Mouse (Mus musculus) granulocyte monocyte progenitor cell, adult 5-6 weeks (primary cell): Measurements from ENCODE around the gene Cfap54. TPM values are rescaled to one million over a fixed set of nuclear protein-coding genes. Genes with fewer than 3 reads are reported as not detected.

ENCODE experiments used
- ATAC-seq: replicated peaks from 2 replicates; pipeline ENCODE4 v1.8.0; 2016; ENCODE audit warnings: mild to moderate bottlenecking, moderate TSS enrichment, inconsistent platforms; ENCODE audit not compliant: poor library complexity, severe bottlenecking
- total RNA-seq, 2 experiments: library from RNA; stranded (forward) in 1 of 2; stranded (reverse) in 1 of 2; fragments of 200-712, 200-1000 nt in 1 of 2; fragments of >200 nt in 1 of 2; fragmentation: Nextera tagmentation in 1 of 2; gene quantifications; 2 replicates each; pipeline ENCODE4 v1.2.3; 2014 to 2017

The Cfap54 gene
- total RNA-seq, 2 experiments from 2014 or later: 0.11 to 0.82 TPM

DNA sequence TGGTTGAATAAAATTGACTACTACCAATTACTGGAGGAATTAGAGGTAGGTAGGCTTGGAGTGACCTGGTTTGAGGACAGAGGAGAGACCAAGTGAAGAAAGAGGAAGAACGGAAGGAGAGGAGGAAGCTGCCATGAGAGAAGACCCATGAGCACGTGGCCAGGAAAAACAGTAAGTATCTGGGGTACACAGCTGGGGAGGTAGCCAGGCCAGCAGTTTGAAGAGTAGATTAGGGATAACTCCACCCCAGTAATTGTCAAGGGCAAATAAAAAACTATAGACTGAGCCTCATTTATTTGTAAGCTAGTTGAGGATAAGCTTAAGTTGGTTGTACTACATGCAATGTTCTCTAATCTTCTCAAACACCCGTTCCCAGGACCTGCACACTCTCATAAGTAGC lies 116.3 kb downstream of the Cfap54 start:
- no peak for ATAC-seq

GRCm38 (mm10) chr10:92950044-92950443 lies 131.4 kb downstream of the Cfap54 start:
- no peak for ATAC-seq

DNA sequence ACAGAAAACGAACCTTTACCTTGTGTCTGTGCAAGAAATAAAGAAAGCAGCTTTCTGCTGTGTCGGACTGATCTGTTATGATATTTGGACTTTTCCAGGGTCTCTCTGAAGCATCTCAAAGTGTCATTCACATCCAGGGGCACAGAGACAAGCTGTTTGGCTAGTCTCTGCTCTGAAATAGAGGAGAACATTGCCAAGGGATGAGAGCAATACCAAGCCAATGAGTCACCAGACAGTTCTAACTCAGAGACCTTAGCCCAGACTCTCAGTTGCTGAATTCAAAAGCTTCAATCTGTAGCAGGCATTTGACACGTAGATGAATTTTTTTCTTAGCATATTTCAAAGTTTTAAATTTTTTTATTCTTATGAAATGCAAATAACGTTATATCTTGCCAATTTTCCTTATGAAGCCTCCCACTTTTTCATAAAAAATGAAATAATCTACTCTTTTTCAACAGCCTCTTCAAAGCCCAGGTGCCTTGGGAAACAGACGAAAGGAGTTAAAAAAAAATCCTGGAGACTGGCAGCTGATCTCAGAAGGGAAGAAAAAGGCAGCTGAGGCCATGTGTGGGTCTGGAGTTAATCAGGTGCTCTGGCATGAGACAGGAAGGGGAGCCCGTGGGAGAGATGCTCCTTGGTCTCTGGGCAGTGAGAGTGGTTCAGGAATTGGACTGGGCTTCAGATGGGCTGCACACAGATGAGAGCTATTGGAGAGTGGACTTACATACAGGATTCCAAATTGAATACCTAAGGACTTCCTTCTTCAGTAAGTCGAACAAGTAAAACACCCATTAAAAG lies 138.4 kb downstream of the Cfap54 start:
- no peak for ATAC-seq

DNA sequence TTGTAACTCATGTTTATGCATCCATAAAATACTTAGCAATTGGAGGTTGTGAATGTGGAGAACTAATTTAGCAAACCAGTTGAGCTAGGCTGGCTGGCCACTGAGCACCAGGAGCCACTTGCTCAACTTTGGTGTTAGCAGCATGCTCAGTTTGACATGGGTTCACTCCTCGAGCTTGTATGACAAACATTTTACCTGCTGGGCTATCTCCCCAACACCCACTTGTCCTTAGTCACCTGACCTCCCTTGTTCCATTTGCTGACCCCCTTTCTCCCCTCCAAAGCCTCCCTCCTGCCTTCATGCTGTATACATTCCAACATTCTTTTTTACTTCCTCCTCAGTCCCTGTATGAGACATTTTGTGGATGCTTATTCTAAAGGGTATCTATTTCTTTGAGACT lies 139.8 kb downstream of the Cfap54 start:
- ATAC-seq: no peak

- no peak for ATAC-seq
These were observed 143.6 kb downstream of the Cfap54 start for GRCm38 (mm10) chr10:92937741-92938285.

DNA sequence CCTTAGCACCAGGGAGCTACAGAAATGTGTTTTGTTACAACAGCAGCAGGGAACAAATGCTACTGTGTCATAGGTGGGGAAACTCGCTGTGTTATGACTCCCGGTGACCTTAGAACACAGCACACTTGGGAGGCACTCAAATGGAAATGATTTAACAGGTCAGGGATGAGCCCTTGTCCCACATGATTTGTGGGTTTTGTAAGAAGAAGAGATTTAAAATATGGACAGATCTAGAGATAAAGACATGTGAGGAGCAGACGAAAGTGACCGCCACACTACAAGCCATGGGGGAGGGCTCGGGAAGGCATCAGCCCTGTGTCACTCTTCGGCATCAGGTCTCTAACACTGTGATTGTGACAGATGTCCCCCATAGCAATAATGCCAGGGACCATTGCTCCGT lies 144.3 kb downstream of the Cfap54 start:
- ATAC-seq: no peak

- ATAC-seq: no peak
These were observed 146.9 kb downstream of the Cfap54 start for GRCm38 (mm10) chr10:92934506-92934905.

GRCm38 (mm10) chr10:92933616-92934015 lies 147.8 kb downstream of the Cfap54 start:
- ATAC-seq: no peak

- ATAC-seq: no peak
These were observed 149.0 kb downstream of the Cfap54 start for GRCm38 (mm10) chr10:92932464-92932863.

DNA sequence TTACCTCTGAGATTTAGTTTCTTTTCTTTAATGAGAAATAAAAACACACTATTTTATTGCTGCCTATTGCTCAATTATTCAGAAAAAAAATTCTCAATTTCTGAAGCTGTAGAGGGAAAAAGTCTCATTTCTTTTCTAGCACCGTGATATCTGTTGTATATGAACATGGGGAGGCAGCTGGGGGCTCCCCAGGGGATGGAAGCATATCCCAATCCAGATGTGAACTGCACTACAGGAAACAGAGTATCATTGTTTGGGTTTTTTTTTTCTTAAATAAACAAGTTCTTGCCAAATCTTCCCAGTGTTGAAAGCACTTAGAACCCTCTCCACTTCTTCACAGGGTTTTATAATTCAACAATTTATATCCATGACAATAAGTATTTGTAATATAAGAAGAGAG lies 151.4 kb downstream of the Cfap54 start:
- ATAC-seq: no peak

GRCm38 (mm10) chr10:92928256-92928655 lies 153.2 kb downstream of the Cfap54 start:
- ATAC-seq: no peak

DNA sequence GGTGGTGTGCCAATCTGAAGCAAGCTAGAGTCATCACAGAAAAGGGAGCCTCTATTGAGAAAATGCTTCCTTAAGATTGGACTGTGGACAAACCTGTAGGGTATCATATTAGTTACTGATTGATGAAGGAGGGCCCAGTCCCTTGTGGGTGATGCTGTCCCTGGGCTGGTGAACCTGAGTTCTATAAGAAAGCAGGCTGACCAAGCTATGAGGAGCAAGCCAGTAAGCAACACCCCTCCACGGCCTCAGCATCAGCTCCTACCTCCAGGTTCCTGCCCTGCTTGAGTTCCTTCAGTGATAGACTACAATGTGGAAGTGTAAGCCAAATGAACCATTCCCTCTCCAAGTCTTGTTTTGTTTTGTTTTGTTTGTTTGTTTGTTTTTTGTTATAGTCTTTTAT lies 162.9 kb downstream of the Cfap54 start:
- ATAC-seq: no peak

GRCm38 (mm10) chr10:92907246-92907645 lies 174.2 kb downstream of the Cfap54 start:
- no peak for ATAC-seq

- ATAC-seq: no peak
These were observed 193.0 kb downstream of the Cfap54 start for GRCm38 (mm10) chr10:92888466-92888865.

- no peak for ATAC-seq
These were observed 203.4 kb downstream of the Cfap54 start for GRCm38 (mm10) chr10:92878000-92878399.

GRCm38 (mm10) chr10:92840980-92841379 lies 240.4 kb downstream of the Cfap54 start:
- peak; percentile 99 for ATAC-seq

- no peak for ATAC-seq
These were observed 243.8 kb downstream of the Cfap54 start for GRCm38 (mm10) chr10:92837572-92837971.

- no peak for ATAC-seq
These were observed 244.4 kb downstream of the Cfap54 start for GRCm38 (mm10) chr10:92837045-92837444.

- no peak for ATAC-seq
These were observed 259.9 kb downstream of the Cfap54 start for GRCm38 (mm10) chr10:92821499-92821898.

DNA sequence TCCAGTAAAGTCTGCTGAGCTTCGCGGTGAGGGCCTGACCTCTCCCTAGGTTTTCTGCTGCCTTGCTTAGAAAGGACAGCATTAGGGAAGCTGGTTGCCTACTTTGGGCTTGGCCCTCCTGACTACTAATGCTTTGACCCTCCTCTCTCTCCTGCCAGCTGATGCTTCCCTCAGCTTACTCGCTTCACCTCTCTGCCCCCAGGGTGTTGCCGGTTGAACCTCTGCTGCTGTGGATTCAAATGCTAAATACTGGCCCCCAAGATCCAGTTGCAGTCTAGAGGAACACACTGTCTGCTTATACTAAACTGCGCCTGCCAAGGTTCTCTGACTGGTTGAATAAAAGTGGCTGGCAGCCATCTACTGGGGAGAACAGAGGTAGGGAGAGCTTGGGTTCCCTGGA lies 263.2 kb downstream of the Cfap54 start:
- no peak for ATAC-seq

DNA sequence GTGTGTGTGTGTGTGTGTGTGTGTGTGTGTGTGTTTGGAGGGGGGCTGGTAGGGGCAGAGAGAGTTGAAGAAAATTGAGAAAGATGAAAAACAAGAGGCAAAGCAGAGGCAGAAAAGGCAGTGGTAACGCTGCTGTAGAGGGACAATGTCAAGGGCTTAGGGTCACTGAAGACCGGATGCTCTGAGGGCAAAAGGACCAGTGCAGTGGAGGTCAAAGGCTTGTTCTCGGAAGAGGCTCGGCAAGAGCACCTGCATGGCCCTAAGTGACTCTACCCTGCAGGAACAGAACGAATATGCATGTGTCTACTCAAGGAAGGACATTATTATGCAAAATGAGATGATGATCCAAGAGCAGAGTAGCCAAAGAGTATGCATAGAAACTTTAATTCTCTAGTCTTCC lies 264.5 kb downstream of the Cfap54 start:
- no peak for ATAC-seq

- ATAC-seq: no peak
These were observed 270.5 kb downstream of the Cfap54 start for GRCm38 (mm10) chr10:92810894-92811293.
